Mouse (Mus musculus) thymus, postnatal 0 days (tissue): ENCODE measurements around the gene Eif2a. TPM values are rescaled to one million over a fixed set of nuclear protein-coding genes. Genes with fewer than 3 reads are reported as not detected.

Experiments used
- polyA plus RNA-seq: library from polyadenylated mRNA; unstranded; fragments of >200 nt; fragmentation: Nextera tagmentation; extraction: Ambion mirVana; gene quantifications from 2 replicates; pipeline ENCODE4 v1.2.1, GENCODE M21; 2015

Gene Eif2a
- polyA plus RNA-seq, 1 experiment from 2014 or later: 46.6 TPM

Other genes starting within 250 kb of the Eif2a start
- 7.2 and 9.6 TPM in 2 replicates for gene Tsc22d2, start 111.1 kb upstream of the Eif2a start, polyA plus RNA-seq
- gene Serp1, start 71 bp downstream of the Eif2a start, polyA plus RNA-seq: 129 and 134 TPM in 2 replicates
- gene Selenot, start 50.8 kb downstream of the Eif2a start, polyA plus RNA-seq: 17.8 and 24.8 TPM in 2 replicates
- not detected in 2 replicates for gene Erich6, start 111.4 kb downstream of the Eif2a start, polyA plus RNA-seq
- 4.2 and 4.3 TPM in 2 replicates for gene Siah2, start 166.6 kb downstream of the Eif2a start, polyA plus RNA-seq